Comparison of ENCODE assay signal across 15 mouse cellular contexts in the genomic region with DNA sequence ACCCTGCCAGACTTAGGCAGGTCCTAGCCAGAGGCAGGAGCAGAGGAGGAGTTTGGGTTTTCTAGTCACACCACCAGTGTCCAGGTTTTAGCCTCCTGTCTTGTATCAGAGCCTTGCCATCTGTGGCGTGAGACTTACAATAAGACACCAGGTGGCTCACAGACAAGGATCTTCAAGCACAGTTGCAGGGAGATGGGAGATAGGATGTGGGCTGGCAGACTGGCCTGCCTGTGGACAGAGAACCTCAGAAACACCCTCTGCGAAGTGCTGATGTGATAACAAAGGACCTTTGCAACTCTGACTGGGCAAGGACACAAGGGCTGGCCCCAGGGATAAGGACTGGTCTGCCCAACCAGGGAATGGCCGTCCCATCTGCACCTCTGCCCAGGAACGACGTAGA. TPM values are rescaled to one million over a fixed set of nuclear protein-coding genes. Genes with fewer than 3 reads are reported as not detected.
DNase-seq lines count a peak whose midpoint lies in the region; ATAC-seq and TF ChIP-seq lines count a peak whose summit lies in the region.
"Had no signal": no experiment of that assay in that cellular context is flagged by ENCODE, and none has a peak within 500 bp of the region (broad histone marks: within the 10 kb centered on the region; RNA-seq: fewer than 3 reads in every experiment).

No protein-coding gene starts in this region.

- peak overlapping the region; percentile 30; the same call in 1 of the 2 replicates for H3K27ac ChIP-seq in heart, embryonic 11.5 days (ENCODE audit: low read depth, low read length)
- peak overlapping the region; percentile 46; the same call in 1 of the 2 replicates for H3K27ac ChIP-seq in midbrain, embryonic 10.5 days (replicated peaks)
- no peak overlapping the region for H3K27ac ChIP-seq in midbrain, embryonic 11.5 days (ENCODE audit: low read depth, low read length)
- peak overlapping the region; percentile 0; the same call in 1 of the 2 replicates for H3K27ac ChIP-seq in limb, embryonic 10.5 days
- H3K27ac ChIP-seq in kidney, adult 2 months (ENCODE audit: insufficient read depth, low read depth, low read length) = no peak overlapping the region
- H3K27ac ChIP-seq: kidney, embryonic 15.5 days; left cerebral cortex, adult 2 months; limb, embryonic 15.5 days; neural tube, embryonic 13.5 days had no signal

- H3K4me2 ChIP-seq in heart, embryonic 11.5 days = 0 out of 2 replicates have a peak overlapping the region, but pooled peaks have one; percentile 21
- no peak overlapping the region for H3K4me2 ChIP-seq in midbrain, embryonic 11.5 days
- H3K4me2 ChIP-seq: kidney, embryonic 15.5 days; limb, embryonic 15.5 days; neural tube, embryonic 13.5 days had no signal

- no peaks in the 10 kb centered on the region for H3K9me3 ChIP-seq in heart, embryonic 11.5 days (replicated peaks; ENCODE audit: control insufficient read depth, low read length)
- no peaks in the 10 kb centered on the region for H3K9me3 ChIP-seq in midbrain, embryonic 10.5 days (replicated peaks)
- no peaks in the 10 kb centered on the region for H3K9me3 ChIP-seq in midbrain, embryonic 11.5 days (ENCODE audit: control insufficient read depth, low read length)
- no peaks in the 10 kb centered on the region for H3K9me3 ChIP-seq in limb, embryonic 10.5 days (replicated peaks)
- H3K9me3 ChIP-seq: kidney, embryonic 15.5 days; limb, embryonic 15.5 days; neural tube, embryonic 13.5 days had no signal

- 23% methylated on average over 5 of the region's 5 CpGs for WGBS in heart, embryonic 11.5 days (ENCODE audit: insufficient replicate concordance)
- WGBS in midbrain, embryonic 10.5 days = 71% methylated on average over 5 of the region's 5 CpGs
- WGBS in midbrain, embryonic 11.5 days = 79% methylated on average over 5 of the region's 5 CpGs
- 73% methylated on average over 5 of the region's 5 CpGs for WGBS in limb, embryonic 10.5 days
- WGBS in kidney, adult 2 months = 85% methylated on average over 5 of the region's 5 CpGs

- H3K4me3 ChIP-seq in heart, embryonic 11.5 days (ENCODE audit: low read depth, low read length) = no peak overlapping the region
- no peak overlapping the region for H3K4me3 ChIP-seq in midbrain, embryonic 10.5 days
- no peak overlapping the region for H3K4me3 ChIP-seq in midbrain, embryonic 11.5 days (ENCODE audit: low read depth, low read length)
- H3K4me3 ChIP-seq in limb, embryonic 10.5 days = no peak overlapping the region
- no peak overlapping the region for H3K4me3 ChIP-seq in kidney, adult 2 months (ENCODE audit: insufficient read depth, low read depth, low read length)
- H3K4me3 ChIP-seq: kidney, embryonic 15.5 days; left cerebral cortex, adult 2 months; limb, embryonic 15.5 days; neural tube, embryonic 13.5 days had no signal

- TF ChIP-seq CTCF in kidney, adult 2 months (conservative IDR thresholded peaks at IDR 0.05; ENCODE audit: insufficient read depth, insufficient read length, low read depth, low read length) = no peak

- no peak for ATAC-seq in heart, embryonic 11.5 days (replicated peaks; ENCODE audit: insufficient number of reproducible peaks, low FRiP score, low TSS enrichment)
- ATAC-seq in midbrain, embryonic 11.5 days (ENCODE audit: low FRiP score) = no peak
- ATAC-seq in megakaryocyte-erythroid progenitor cell, adult 5-6 weeks (replicated peaks; ENCODE audit: low FRiP score, low TSS enrichment, poor library complexity, severe bottlenecking) = peak; percentile 53
- ATAC-seq: midbrain, embryonic 16.5 days had no signal

- no peaks in the 10 kb centered on the region for H3K36me3 ChIP-seq in heart, embryonic 11.5 days (ENCODE audit: control insufficient read depth, insufficient read depth, low read length)
- H3K36me3 ChIP-seq in midbrain, embryonic 10.5 days = no peaks in the 10 kb centered on the region
- H3K36me3 ChIP-seq in midbrain, embryonic 11.5 days (ENCODE audit: control insufficient read depth, insufficient read depth, low read length) = no peaks in the 10 kb centered on the region
- H3K36me3 ChIP-seq in limb, embryonic 10.5 days = no peaks in the 10 kb centered on the region
- no peaks in the 10 kb centered on the region for H3K36me3 ChIP-seq in kidney, adult 2 months (ENCODE audit: control insufficient read depth, insufficient read depth, low read length)
- H3K36me3 ChIP-seq: kidney, embryonic 15.5 days; limb, embryonic 15.5 days; neural tube, embryonic 13.5 days had no signal

- DNase-seq in heart, adult 18-20 months = no peak
- no peak for DNase-seq in midbrain, embryonic 10.5 days (ENCODE audit: low spot score)
- DNase-seq in midbrain, embryonic 11.5 days (ENCODE audit: low spot score, missing footprints) = no peak
- DNase-seq in limb, embryonic 10.5 days (ENCODE audit: low spot score) = no peak
- no peak for DNase-seq in kidney, adult 2 months
- no peak for DNase-seq in ovary, adult 18-20 months (ENCODE audit: low spot score)
- DNase-seq: cerebellum, adult 2 months; gastrocnemius, postnatal 25 days had no signal

- no peaks in the 10 kb centered on the region for H3K27me3 ChIP-seq in heart, embryonic 11.5 days (ENCODE audit: control insufficient read depth, insufficient read depth, low read length)
- H3K27me3 ChIP-seq in midbrain, embryonic 10.5 days (ENCODE audit: low read depth, poor library complexity, severe bottlenecking) = peaks cover 11% of the 10 kb centered on the region
- no peaks in the 10 kb centered on the region for H3K27me3 ChIP-seq in midbrain, embryonic 11.5 days (ENCODE audit: control insufficient read depth, insufficient read depth, low read length)
- peaks cover 7% of the 10 kb centered on the region; the same call in 1 of the 2 replicates for H3K27me3 ChIP-seq in limb, embryonic 10.5 days (ENCODE audit: low read depth, poor library complexity, severe bottlenecking)
- H3K27me3 ChIP-seq in kidney, adult 2 months (replicated peaks; ENCODE audit: control insufficient read depth, insufficient read depth, low read length) = no peaks in the 10 kb centered on the region
- H3K27me3 ChIP-seq: kidney, embryonic 15.5 days had no signal

- no peak overlapping the region for H3K9ac ChIP-seq in heart, embryonic 11.5 days (ENCODE audit: low read depth, low read length)
- H3K9ac ChIP-seq in midbrain, embryonic 11.5 days (ENCODE audit: low read length) = no peak overlapping the region
- H3K9ac ChIP-seq: kidney, embryonic 15.5 days; limb, embryonic 15.5 days; neural tube, embryonic 13.5 days had no signal

- peaks cover 40% of the 10 kb centered on the region for H3K4me1 ChIP-seq in heart, embryonic 11.5 days (ENCODE audit: control insufficient read depth, insufficient read depth, low read length)
- peaks cover 65% of the 10 kb centered on the region for H3K4me1 ChIP-seq in midbrain, embryonic 10.5 days
- peaks cover 29% of the 10 kb centered on the region for H3K4me1 ChIP-seq in midbrain, embryonic 11.5 days (ENCODE audit: control insufficient read depth, insufficient read depth, low read length)
- peaks cover 70% of the 10 kb centered on the region for H3K4me1 ChIP-seq in limb, embryonic 10.5 days
- H3K4me1 ChIP-seq in kidney, adult 2 months (ENCODE audit: control insufficient read depth, insufficient read depth, low read length) = no peaks in the 10 kb centered on the region

- no peak for TF ChIP-seq POLR2A in kidney, adult 2 months (IDR thresholded peaks at IDR 0.05; ENCODE audit: low read depth, low read length)

RNA-seq across cellular contexts. Expression of a gene that starts 48.9 kb away (rescaled TPM):
- 1,448 and 1,508 TPM in 2 replicates for polyA plus RNA-seq in heart, embryonic 11.5 days (2014; fragmentation: Nextera tagmentation; extraction: Ambion mirVana)
- total RNA-seq in heart, adult 18-20 months (2021) = 100 to 1,000 TPM; 286 to 296 TPM
- 2,836 and 2,964 TPM in 2 replicates for polyA plus RNA-seq in midbrain, embryonic 10.5 days (2016; fragmentation: Nextera tagmentation; extraction: Ambion mirVana)
- 2,965 and 3,081 TPM in 2 replicates for polyA plus RNA-seq in midbrain, embryonic 11.5 days (2014; fragmentation: Nextera tagmentation; extraction: Ambion mirVana)
- 3,099 and 3,197 TPM in 2 replicates for polyA plus RNA-seq in limb, embryonic 10.5 days (2016; fragmentation: Nextera tagmentation; extraction: Ambion mirVana)
- 774 and 823 TPM in 2 replicates for total RNA-seq in megakaryocyte-erythroid progenitor cell, adult 5-6 weeks (2014; fragmentation: Nextera tagmentation)
- total RNA-seq in megakaryocyte-erythroid progenitor cell, adult 5-6 weeks (2017) = 492 and 662 TPM in 2 replicates
- polyA plus RNA-seq in kidney, adult 2 months (2012; rRNA removed) = 828 and 981 TPM in 2 replicates

Comparison
In these comparisons a context has a peak if more than half of its experiments do, and no peak if none do; other contexts are left out.
1. H3K27ac ChIP-seq: peak in heart, embryonic 11.5 days (single experiment), midbrain, embryonic 10.5 days (single experiment) and limb, embryonic 10.5 days (single experiment); none in midbrain, embryonic 11.5 days (single experiment) and kidney, adult 2 months (single experiment).